Mouse (Mus musculus) hindbrain, embryonic 12.5 days (tissue): ENCODE results near the gene Vsir. TPM values are rescaled to one million over a fixed set of nuclear protein-coding genes. Genes with fewer than 3 reads are reported as not detected.

ENCODE experiments used
- ATAC-seq: fragments of 200-750 bp; cut with Nextera tagmentation; 2 replicates; pipeline ENCODE4 v1.8.0; 2017; ENCODE audit warnings: moderate TSS enrichment; ENCODE audit not compliant: low FRiP score
- H3K27ac ChIP-seq: fragments of 300-500 bp; sonication (generic); 2 replicates; pipeline ENCODE4 v1.5.1; 2016; ENCODE audit warnings: mild to moderate bottlenecking
- H3K27me3 ChIP-seq: fragments of 300-500 bp; sonication (generic); 2 replicates; pipeline ENCODE4 v1.6.1; 2016; ENCODE audit warnings: mild to moderate bottlenecking
- H3K36me3 ChIP-seq: fragments of 300-500 bp; sonication (generic); 2 replicates; pipeline ENCODE4 v1.6.1; 2016; ENCODE audit warnings: mild to moderate bottlenecking
- H3K4me1 ChIP-seq: fragments of 300-500 bp; sonication (generic); 2 replicates; pipeline ENCODE4 v1.6.1; 2016
- H3K4me2 ChIP-seq: fragments of 300-500 bp; sonication (generic); replicated peaks from 2 replicates; pipeline ENCODE4 v1.6.1; 2016; ENCODE audit warnings: mild to moderate bottlenecking
- H3K4me3 ChIP-seq: fragments of 300-500 bp; sonication (generic); 2 replicates; pipeline ENCODE4 v1.5.1; 2016; ENCODE audit warnings: mild to moderate bottlenecking
- H3K9ac ChIP-seq: fragments of 300-500 bp; sonication (generic); 2 replicates; pipeline ENCODE4 v1.6.1; 2016; ENCODE audit warnings: mild to moderate bottlenecking, moderate library complexity
- H3K9me3 ChIP-seq: fragments of 300-500 bp; sonication (generic); replicated peaks from 2 replicates; pipeline ENCODE4 v1.6.1; 2016; ENCODE audit warnings: mild to moderate bottlenecking
- WGBS: fragments of 180-500 bp; shearing (Covaris S2); methylation state at CpG from one replicate; pipeline ENCODE4 v1.1.7; 2016; 5-methylcytosine and 5-hydroxymethylcytosine counted together
- polyA plus RNA-seq: library from polyadenylated mRNA; unstranded; fragments of >200 nt; fragmentation: Nextera tagmentation; extraction: Ambion mirVana; gene quantifications from 2 replicates; pipeline ENCODE4 v1.2.1, GENCODE M21; 2016

The Vsir gene
- 1.9 and 2.9 TPM in 2 replicates for polyA plus RNA-seq

- Histone ChIP-seq H3K9me3 (no peaks in the 10 kb centered on the region), H3K36me3 (no peaks in the 10 kb centered on the region), H3K9ac (no peak within 1 kb of the TSS), H3K4me2 (peak within 1 kb of the TSS; percentile 47), H3K27me3 (peaks cover 34% of the 10 kb centered on the region), H3K4me1 (peaks cover 40% of the 10 kb centered on the region), H3K4me3 (peak within 1 kb of the TSS; percentile 19), H3K27ac (no peak within 1 kb of the TSS)
- peak; percentile 46; the same call in 1 of the 2 replicates for ATAC-seq
- under 1% methylated on average over 37 of the region's 37 CpGs for WGBS
Observed at GRCm38 (mm10) chr10:60346701-60347405, at the start of gene Vsir. Gene Vsir (plus strand): TSS chr10:60346851.

GRCm38 (mm10) chr10:60299636-60300035, 47.0 kb upstream of the Vsir start:
- Histone ChIP-seq H3K4me2 (no peak overlapping the region), H3K27ac (no peak overlapping the region), H3K4me3 (no peak overlapping the region), H3K9me3 (no peaks in the 10 kb centered on the region), H3K9ac (no peak overlapping the region), H3K27me3 (no peaks in the 10 kb centered on the region), H3K4me1 (peaks cover 6% of the 10 kb centered on the region; the same call in 1 of the 2 replicates), H3K36me3 (peaks cover 81% of the 10 kb centered on the region)
- 96% methylated on average over 12 of the region's 12 CpGs for whole genome bisulfite sequencing
- ATAC-seq = no peak

GRCm38 (mm10) chr10:60303419-60303818, 43.2 kb upstream of the Vsir start:
- ATAC-seq = no peak

GRCm38 (mm10) chr10:60304854-60305628, 41.6 kb upstream of the Vsir start:
- H3K9me3 ChIP-seq = no peaks in the 10 kb centered on the region
- H3K9ac ChIP-seq = no peak overlapping the region
- peak; percentile 72 for ATAC-seq
- H3K27ac ChIP-seq = no peak overlapping the region
- no peak overlapping the region for H3K4me3 ChIP-seq
- peaks cover 6% of the 10 kb centered on the region; the same call in 1 of the 2 replicates for H3K4me1 ChIP-seq
- H3K36me3 ChIP-seq = peaks cover 36% of the 10 kb centered on the region
- 69% methylated on average over 15 of the region's 15 CpGs for WGBS
- H3K4me2 ChIP-seq = no peak overlapping the region
- H3K27me3 ChIP-seq = no peaks in the 10 kb centered on the region

More at GRCm38 (mm10) chr10:60303419-60303818, 43.2 kb upstream of the Vsir start:
- 77% methylated on average over 17 of the region's 17 CpGs for WGBS
- H3K36me3 ChIP-seq = peaks cover 51% of the 10 kb centered on the region
- H3K27me3 ChIP-seq = no peaks in the 10 kb centered on the region
- no peak overlapping the region for H3K4me2 ChIP-seq
- no peaks in the 10 kb centered on the region for H3K9me3 ChIP-seq
- peaks cover 6% of the 10 kb centered on the region; the same call in 1 of the 2 replicates for H3K4me1 ChIP-seq
- H3K4me3 ChIP-seq = no peak overlapping the region
- H3K9ac ChIP-seq = no peak overlapping the region
- H3K27ac ChIP-seq = no peak overlapping the region

- Histone ChIP-seq H3K9ac (no peak overlapping the region), H3K27ac (no peak overlapping the region), H3K4me3 (no peak overlapping the region), H3K36me3 (no peaks in the 10 kb centered on the region), H3K4me1 (no peaks in the 10 kb centered on the region), H3K4me2 (no peak overlapping the region), H3K9me3 (no peaks in the 10 kb centered on the region), H3K27me3 (no peaks in the 10 kb centered on the region)
- 94% methylated on average over 13 of the region's 13 CpGs for WGBS
- no peak for ATAC-seq
Observed at GRCm38 (mm10) chr10:60310629-60311028, 36.0 kb upstream of the Vsir start.

- Histone ChIP-seq H3K4me3 (no peak overlapping the region), H3K36me3 (no peaks in the 10 kb centered on the region), H3K27me3 (no peaks in the 10 kb centered on the region), H3K9me3 (no peaks in the 10 kb centered on the region), H3K4me2 (no peak overlapping the region), H3K27ac (no peak overlapping the region), H3K4me1 (no peaks in the 10 kb centered on the region), H3K9ac (no peak overlapping the region)
- 93% methylated on average over 5 of the region's 5 CpGs for WGBS
- ATAC-seq = no peak
Observed at GRCm38 (mm10) chr10:60313606-60314005, 33.0 kb upstream of the Vsir start.

- WGBS = 89% methylated on average over 4 of the region's 4 CpGs
- no peaks in the 10 kb centered on the region for H3K27me3 ChIP-seq
- no peak for ATAC-seq
- no peaks in the 10 kb centered on the region for H3K36me3 ChIP-seq
- H3K9me3 ChIP-seq = no peaks in the 10 kb centered on the region
- H3K4me2 ChIP-seq = no peak overlapping the region
- no peak overlapping the region for H3K27ac ChIP-seq
- H3K4me3 ChIP-seq = no peak overlapping the region
- H3K4me1 ChIP-seq = no peaks in the 10 kb centered on the region
- H3K9ac ChIP-seq = no peak overlapping the region
Observed at GRCm38 (mm10) chr10:60316166-60316565, 30.5 kb upstream of the Vsir start.

- no peak overlapping the region for H3K4me3 ChIP-seq
- 88% methylated on average over 11 of the region's 11 CpGs for WGBS
- no peaks in the 10 kb centered on the region for H3K27me3 ChIP-seq
- no peak for ATAC-seq
- H3K36me3 ChIP-seq = no peaks in the 10 kb centered on the region
- no peaks in the 10 kb centered on the region for H3K9me3 ChIP-seq
- H3K4me1 ChIP-seq = 0 out of 2 replicates have a peak, but pooled peaks cover 3% of the 10 kb centered on the region
- no peak overlapping the region for H3K27ac ChIP-seq
- no peak overlapping the region for H3K4me2 ChIP-seq
- no peak overlapping the region for H3K9ac ChIP-seq
Observed at GRCm38 (mm10) chr10:60328963-60329650, 17.5 kb upstream of the Vsir start.

- WGBS = 88% methylated on average over 7 of the region's 7 CpGs
Observed at GRCm38 (mm10) chr10:60334583-60334982, 12.1 kb upstream of the Vsir start.

GRCm38 (mm10) chr10:60335021-60335420, 11.6 kb upstream of the Vsir start:
- H3K27ac ChIP-seq = no peak overlapping the region
- H3K9me3 ChIP-seq = no peaks in the 10 kb centered on the region
- no peak overlapping the region for H3K9ac ChIP-seq
- no peaks in the 10 kb centered on the region for H3K27me3 ChIP-seq
- H3K4me2 ChIP-seq = no peak overlapping the region
- no peak for ATAC-seq
- WGBS = 92% methylated on average over 4 of the region's 4 CpGs
- no peak overlapping the region for H3K4me3 ChIP-seq
- no peaks in the 10 kb centered on the region for H3K4me1 ChIP-seq
- no peaks in the 10 kb centered on the region for H3K36me3 ChIP-seq

More at GRCm38 (mm10) chr10:60334583-60334982, 12.1 kb upstream of the Vsir start:
- Histone ChIP-seq H3K27ac (no peak overlapping the region), H3K27me3 (no peaks in the 10 kb centered on the region), H3K4me1 (no peaks in the 10 kb centered on the region), H3K4me3 (no peak overlapping the region), H3K36me3 (no peaks in the 10 kb centered on the region), H3K4me2 (no peak overlapping the region), H3K9me3 (no peaks in the 10 kb centered on the region), H3K9ac (no peak overlapping the region)
- no peak for ATAC-seq

GRCm38 (mm10) chr10:60341528-60341927, 5.1 kb upstream of the Vsir start:
- ATAC-seq = no peak
- no peak overlapping the region for H3K4me3 ChIP-seq
- H3K27ac ChIP-seq = no peak overlapping the region
- H3K4me2 ChIP-seq = no peak overlapping the region
- 77% methylated on average over 9 of the region's 9 CpGs for WGBS
- peaks cover 7% of the 10 kb centered on the region for H3K4me1 ChIP-seq
- no peaks in the 10 kb centered on the region for H3K36me3 ChIP-seq
- H3K9me3 ChIP-seq = no peaks in the 10 kb centered on the region
- peaks cover 12% of the 10 kb centered on the region for H3K27me3 ChIP-seq
- no peak overlapping the region for H3K9ac ChIP-seq

- Histone ChIP-seq H3K4me2 (no peak overlapping the region), H3K4me1 (peaks cover 25% of the 10 kb centered on the region), H3K36me3 (no peaks in the 10 kb centered on the region), H3K27me3 (peaks cover 34% of the 10 kb centered on the region), H3K9ac (no peak overlapping the region), H3K9me3 (no peaks in the 10 kb centered on the region), H3K4me3 (no peak overlapping the region), H3K27ac (no peak overlapping the region)
- no peak for ATAC-seq
- WGBS = 75% methylated on average over 3 of the region's 3 CpGs
Observed at GRCm38 (mm10) chr10:60344111-60344510, 2.5 kb upstream of the Vsir start.
